Mouse (Mus musculus) mature B cell (primary cell): Measurements from ENCODE around the gene Ddx56.

ENCODE experiments used
- in situ Hi-C: fragments of 300-500 bp; cut with MboI; formaldehyde crosslinking; loops from 2 replicates; pipeline ENCODE4 v1.14.3; 2019

Gene Ddx56

GRCm38 (mm10) chr11:6267320-6268254 is at the start of gene Ddx56:
Ddx56 (minus strand) TSS chr11:6267772.
- in situ Hi-C loops, result no loop called here

DNA sequence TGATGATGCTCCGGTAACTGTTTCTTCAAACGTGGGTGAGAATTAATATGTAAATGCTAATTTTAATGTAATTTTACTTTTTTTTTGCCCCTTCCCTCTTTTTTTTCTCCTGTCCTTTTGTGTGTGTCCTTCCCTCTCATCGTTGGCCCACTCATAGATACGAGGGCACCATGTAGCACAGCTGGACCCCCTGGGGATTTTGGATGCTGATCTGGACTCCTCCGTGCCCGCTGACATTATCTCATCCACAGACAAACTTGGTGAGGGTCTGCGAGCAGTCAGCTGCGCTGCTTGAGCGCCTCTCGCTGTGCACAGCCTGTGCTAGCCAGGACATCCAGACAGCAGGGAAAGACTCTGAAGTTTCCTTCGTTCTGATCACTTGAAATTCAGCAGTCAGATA is 49.2 kb upstream of the Ddx56 start:
- in situ Hi-C loops, result no loop called here

GRCm38 (mm10) chr11:6313874-6314406 is 46.4 kb upstream of the Ddx56 start:
- in situ Hi-C loops, result no loop called here

DNA sequence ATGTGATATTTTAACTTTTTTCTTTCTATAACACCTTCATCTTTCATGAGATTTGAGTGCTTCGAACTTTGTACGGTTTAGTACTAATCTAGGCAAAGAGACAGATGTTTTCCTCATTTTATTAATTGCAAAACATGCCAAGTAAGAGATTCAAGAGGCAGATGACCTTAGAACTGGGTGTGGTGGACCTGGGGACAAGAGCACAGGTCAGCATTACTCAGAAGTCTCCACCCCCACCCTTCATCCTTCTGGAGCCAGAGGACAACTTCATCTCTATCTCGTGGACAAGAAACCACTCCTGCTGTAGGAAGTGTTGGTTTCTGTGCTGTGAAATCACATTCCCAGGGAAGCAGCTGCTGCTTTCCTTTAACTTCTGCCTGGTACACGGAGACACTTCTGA is 40.6 kb upstream of the Ddx56 start:
- in situ Hi-C loops, result no loop called here

DNA sequence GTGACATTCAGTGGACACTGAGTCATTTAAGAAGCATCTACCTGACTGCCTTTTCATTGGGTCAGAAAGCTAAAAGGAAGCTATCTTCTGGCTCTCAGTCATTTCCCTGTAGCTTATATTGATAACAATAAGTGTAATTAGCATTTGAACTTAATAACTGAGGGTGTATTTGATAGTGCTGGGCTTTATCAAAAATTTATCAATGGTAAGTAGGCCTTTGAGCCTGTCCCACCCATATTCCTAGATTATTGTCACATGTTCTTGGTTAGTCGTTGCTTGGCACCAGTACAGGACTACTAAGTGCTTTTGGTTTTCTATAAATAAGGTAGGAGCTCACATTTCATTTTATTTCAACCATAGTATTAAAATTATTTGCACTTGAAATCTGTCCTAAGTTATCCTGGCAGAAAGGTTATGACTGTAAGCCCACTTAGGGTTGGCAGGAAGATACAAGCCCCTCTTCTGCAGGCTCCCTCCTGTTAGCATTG is 38.4 kb upstream of the Ddx56 start:
- in situ Hi-C loops, result no loop called here

DNA sequence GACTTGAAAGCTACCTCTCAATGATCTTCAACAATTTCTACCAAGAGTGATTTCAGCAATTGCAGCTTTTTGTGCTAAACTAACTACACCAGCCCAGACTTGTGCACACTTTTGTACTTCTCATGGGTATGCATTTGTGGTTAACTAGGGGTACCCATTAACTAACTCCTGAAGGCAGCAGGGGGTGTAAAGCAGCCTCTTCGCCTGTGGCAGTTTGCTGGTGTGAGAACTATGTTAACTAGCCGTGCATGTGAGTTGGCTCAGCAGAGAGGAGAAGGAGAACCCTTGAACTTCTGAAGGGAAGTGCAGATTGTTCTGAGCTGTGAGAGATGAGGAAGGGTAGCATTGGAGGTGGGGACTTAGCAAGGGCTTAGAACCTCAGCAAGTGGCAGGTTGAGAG is 35.2 kb upstream of the Ddx56 start:
- in situ Hi-C loops, result no loop called here

DNA sequence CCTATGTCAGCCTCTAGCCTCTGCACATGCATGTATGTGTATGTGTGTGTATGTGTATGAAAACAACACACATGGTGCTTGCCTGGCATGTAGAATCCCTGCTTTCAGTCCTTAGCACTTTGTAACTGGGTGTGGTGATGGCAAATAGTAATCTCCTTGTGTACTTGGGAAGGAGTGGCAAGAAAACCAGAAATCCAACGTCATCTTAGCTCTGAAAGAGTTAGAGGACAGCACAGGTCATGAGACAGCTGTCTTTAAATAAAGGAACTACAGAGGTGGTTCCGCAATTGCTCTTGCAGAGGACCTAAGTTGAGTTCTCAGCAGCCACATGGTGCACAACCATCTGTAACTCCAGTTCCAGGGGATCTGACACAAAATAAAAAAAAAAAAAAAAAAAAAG is 31.9 kb upstream of the Ddx56 start:
- in situ Hi-C loops, result no loop called here

DNA sequence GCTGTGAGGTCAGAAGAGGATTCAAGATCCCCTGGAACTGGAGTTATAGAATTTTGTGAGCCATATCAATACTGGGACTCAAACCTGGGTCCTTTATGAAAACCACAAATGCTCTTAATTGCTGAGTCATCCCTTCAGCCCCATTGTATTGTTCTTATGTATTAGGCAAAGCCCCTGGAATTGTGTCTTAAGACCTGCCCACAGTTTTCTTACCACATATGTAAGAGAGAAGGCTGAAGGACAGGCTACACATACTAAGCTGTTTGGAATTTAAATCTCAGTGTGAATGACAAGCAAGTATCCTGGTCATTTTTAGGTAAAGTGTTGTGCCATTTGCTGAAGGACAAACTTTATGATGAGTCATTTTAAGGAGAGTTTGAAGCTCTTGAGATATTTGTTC is 28.5 kb upstream of the Ddx56 start:
- in situ Hi-C loops, result no loop called here

GRCm38 (mm10) chr11:6294632-6295031 is 27.1 kb upstream of the Ddx56 start:
- in situ Hi-C loops, result no loop called here

GRCm38 (mm10) chr11:6293601-6294000 is 26.0 kb upstream of the Ddx56 start:
- in situ Hi-C loops, result no loop called here

DNA sequence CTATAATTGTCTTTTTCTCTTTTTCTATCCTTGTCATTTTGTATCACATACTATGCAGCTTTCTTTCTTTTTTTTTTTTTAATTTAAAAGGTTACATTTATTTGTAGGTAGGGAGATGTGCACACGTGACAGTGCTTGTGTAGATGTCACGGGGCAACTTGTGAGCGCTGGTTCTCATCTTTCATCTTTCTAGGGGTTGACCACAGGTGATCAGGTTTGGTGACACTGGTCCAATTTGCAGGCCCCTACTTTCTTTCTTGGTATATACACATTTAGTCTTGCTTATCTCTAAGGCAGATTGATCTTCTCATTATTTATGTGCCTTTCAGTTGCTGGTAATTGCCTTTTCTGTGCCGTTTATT is 25.4 kb upstream of the Ddx56 start:
- in situ Hi-C loops, result no loop called here

DNA sequence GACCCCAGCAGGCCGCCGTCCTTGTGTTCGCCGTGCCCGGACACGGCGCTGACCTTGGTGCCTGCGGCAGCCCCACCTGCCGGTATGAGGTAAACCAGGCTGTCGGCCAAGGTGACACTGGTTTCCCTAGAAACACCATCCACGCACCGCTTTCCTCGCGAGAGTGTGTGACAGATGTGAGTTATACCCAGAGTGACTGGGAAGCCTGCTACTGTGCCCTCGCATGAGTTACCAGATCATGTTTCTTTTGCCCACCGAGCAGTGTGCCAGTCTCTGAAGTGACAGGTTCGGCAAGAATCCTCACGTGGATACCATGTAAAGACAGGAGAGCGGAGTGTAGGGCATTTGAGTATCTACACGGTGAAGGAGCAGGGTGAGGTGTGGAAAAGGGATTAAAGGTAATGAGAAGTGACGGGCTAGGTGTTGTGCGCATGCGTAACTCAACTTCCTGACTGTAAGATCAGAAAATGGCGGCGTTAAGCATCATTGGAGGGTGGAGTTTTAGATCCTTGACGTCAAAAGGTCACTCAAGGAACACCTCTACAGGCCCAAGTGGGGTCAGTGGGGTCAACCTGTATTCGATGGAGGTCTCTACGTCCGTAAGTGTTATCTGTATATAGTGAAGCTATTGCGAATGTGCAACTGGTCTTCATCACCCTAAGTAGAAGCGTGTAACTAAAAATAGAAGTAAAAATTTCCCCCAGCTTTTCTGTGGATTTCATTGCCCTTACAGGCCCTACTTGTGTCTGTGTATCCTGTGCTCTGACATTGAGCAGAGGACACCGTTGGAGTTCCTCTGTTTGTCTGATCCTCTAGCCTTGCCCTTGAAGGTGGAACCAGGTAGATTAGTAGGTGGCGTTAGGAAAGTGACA is 24.8 kb upstream of the Ddx56 start:
- in situ Hi-C loops, result no loop called here

DNA sequence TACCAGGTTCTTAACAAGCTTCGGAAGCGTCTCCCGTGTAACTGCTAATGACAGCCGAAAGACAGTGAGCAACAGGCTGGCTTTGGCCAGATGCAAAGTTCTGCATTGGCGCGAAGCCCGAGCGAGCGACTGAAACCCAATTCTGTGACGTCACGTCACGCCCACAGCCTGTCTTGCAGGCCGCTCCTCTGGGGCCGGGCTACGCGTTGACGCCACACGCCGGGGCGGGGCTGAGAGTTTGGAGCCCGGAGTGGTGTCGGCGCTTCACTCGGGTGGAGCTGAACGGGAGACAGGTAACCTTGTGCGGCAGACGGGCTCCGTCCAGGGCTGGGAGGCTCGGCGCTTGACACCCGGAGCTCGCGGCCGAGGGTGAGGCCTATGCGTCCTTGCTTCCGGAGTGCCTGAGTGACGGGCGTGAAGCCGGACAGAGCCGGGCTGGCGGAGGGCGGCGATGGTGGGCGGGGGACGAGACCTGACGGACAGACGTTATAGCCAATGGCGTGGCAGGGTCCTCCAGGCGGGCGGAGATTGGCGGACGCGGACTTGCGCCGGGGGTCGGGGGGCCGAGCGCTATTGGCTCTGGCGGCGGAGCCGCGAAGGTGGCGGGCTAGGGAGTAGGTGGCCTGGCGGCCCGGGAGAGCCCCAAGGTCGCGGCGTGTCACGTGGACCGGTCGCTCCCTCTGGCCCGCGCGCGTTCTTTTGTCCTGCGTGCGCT is 24.0 kb upstream of the Ddx56 start, which contains the start of gene Ogdh:
Ogdh (plus strand) TSS at position 233 of the 715 bp plus-strand sequence.
- in situ Hi-C loops, result no loop called here

- in situ Hi-C loops, result no loop called here
These were observed 23.3 kb upstream of the Ddx56 start for GRCm38 (mm10) chr11:6290883-6291282.

DNA sequence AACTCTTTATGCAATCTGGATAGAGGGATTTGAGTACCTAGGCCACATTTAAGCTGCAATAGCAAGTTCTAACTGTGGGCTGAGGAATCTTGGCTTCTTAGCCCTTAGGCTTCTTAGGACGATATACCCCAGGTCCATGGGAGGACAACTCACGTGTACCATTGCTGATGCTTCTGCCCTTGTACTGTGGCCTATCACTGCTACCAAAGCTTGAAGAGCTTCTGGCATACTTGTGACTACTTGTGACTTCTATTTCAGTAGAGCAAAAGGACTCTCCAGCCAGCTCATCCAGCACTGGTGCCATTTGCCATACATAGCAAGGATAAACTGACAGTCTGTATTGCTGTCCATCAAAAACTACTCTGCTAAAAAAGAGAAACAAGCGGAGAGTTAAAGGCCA is 22.6 kb upstream of the Ddx56 start:
- in situ Hi-C loops, result no loop called here

DNA sequence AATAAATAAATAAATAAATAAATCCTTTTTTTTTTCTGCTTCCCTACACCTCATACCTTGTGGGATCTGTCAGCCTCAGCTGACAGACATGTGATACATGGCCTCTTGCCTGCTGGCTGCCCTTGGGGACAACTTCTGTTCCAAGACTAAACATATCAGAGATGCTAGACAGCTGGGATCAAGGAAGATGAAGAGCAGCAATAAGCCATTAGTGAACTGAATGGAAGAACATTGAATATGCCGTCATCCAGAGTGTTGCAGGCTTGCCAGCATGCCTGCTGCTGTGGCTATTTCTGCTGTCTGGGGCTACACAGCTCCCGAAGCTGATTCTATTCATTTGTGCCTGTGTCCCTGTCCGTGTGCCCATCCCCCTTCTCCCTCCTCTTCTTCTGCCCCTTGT is 15.4 kb upstream of the Ddx56 start:
- in situ Hi-C loops, result no loop called here

- in situ Hi-C loops, result no loop called here
These were observed 8.9 kb upstream of the Ddx56 start for GRCm38 (mm10) chr11:6276466-6276865.

DNA sequence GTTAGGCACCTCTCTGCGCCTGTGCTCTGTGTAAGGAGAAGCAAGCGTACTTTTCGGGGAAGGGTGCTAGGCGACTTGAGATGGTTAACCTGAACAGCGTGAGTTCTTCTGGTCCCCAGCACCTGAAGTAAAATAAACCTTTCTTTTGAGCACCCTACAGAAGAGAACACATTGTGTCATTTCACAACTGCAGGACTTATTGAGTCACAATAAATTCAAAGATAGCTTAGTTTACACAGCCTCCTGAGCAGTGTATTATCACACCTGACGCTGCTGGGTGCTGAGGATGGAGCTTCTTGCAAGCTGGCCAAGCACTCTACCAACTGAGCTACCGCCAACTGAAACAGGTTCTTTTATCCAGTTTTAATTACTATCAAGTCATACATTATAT is 7.5 kb upstream of the Ddx56 start:
- in situ Hi-C loops, result no loop called here

DNA sequence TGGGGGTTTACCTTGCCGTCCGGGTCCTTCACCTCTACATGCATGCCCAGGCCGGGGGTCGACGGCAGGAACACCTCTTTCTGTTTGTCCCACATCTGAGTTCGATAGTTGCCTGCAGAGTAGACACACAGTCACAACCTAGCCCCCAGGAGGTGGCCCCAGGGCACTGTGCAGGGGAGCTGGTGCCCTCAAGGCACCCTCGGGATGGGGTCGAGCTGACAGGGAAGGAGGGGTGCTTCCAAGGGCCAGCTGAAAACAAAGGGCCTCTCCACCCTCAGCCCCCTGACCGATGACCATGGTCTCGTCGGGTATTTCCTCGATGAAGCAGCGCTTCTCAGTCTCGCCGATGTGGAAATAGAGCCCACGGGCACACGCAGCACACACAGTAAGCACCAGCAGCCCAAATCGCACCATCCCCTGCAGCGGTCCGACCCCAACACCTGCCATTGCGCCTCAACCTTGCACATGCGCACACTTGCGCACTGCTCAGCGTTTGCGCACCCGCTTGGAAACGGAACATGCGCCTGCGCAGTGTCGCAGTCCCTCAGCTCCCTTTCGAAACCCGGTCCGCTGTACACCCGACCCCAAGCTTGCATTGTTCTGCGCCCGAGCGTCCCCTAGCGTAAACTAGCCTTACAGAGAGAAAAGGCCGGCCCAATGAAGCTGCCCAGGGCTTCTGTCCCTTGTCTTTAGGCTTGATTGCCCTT is 7.0 kb upstream of the Ddx56 start, which contains the start of gene Tmed4:
Tmed4 (minus strand) TSS at position 484 of the 707 bp plus-strand sequence.
- in situ Hi-C loops, result no loop called here

- in situ Hi-C loops, result no loop called here
These were observed 6.0 kb upstream of the Ddx56 start for GRCm38 (mm10) chr11:6273607-6274006.

DNA sequence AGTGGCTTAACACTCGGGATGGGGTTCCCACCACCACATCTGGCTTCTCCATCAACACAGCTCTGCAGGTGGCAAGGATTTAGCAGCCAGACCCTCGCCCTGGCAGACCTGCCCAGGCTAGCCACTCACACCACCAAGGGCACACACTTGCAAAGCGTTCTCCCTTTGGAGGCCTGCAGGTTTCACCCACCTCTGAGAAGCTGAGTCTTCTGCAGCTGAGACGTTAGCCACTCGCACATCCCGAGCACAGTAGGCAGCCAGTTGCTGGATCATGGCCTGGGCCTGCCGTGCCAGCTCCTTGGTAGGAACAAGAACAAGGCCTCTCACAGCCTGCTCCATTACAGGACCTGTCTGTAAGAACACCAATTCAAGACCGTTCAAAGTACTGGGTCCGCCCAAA is 951 bp downstream of the Ddx56 start:
- in situ Hi-C loops, result no loop called here
